ENCODE assay signal across 31 mouse cellular contexts in genomic region chr11:60146170-60146569, GRCm38 (mm10). TPM values are rescaled to one million over a fixed set of nuclear protein-coding genes. Genes with fewer than 3 reads are reported as not detected.
A peak's percentile ranks its signal among the peaks of the same experiment; 100 is the strongest.
DNase-seq lines count a peak whose midpoint lies in the region; ATAC-seq and TF ChIP-seq lines count a peak whose summit lies in the region.
"Had no signal": no experiment of that assay in that cellular context is flagged by ENCODE, and none has a peak within 500 bp of the region (broad histone marks: within the 10 kb centered on the region; RNA-seq: fewer than 3 reads in every experiment).

No protein-coding gene starts in this region.

- no peak overlapping the region for H3K4me2 ChIP-seq in heart, embryonic 15.5 days
- H3K4me2 ChIP-seq: hindbrain, embryonic 15.5 days; liver, embryonic 12.5 days; midbrain, embryonic 15.5 days had no signal

- H3K36me3 ChIP-seq in heart, embryonic 10.5 days = peaks cover 81% of the 10 kb centered on the region
- 0 out of 2 replicates have a peak, but pooled peaks cover 5% of the 10 kb centered on the region for H3K36me3 ChIP-seq in heart, embryonic 15.5 days
- H3K36me3 ChIP-seq: hindbrain, embryonic 15.5 days; midbrain, embryonic 15.5 days had no signal

- no peaks in the 10 kb centered on the region for H3K27me3 ChIP-seq in heart, embryonic 10.5 days (ENCODE audit: insufficient read depth, poor library complexity, severe bottlenecking)
- H3K27me3 ChIP-seq in heart, embryonic 15.5 days = no peaks in the 10 kb centered on the region
- H3K27me3 ChIP-seq: CH12.LX; hindbrain, embryonic 15.5 days; liver, embryonic 12.5 days; midbrain, embryonic 15.5 days had no signal

- no peaks in the 10 kb centered on the region for H3K9me3 ChIP-seq in heart, embryonic 10.5 days
- no peaks in the 10 kb centered on the region for H3K9me3 ChIP-seq in heart, embryonic 15.5 days (replicated peaks)
- H3K9me3 ChIP-seq: hindbrain, embryonic 10.5 days; hindbrain, embryonic 15.5 days; liver, embryonic 12.5 days; midbrain, embryonic 10.5 days; midbrain, embryonic 15.5 days had no signal

- no peak for TF ChIP-seq CTCF in gastrocnemius, adult 2 months (IDR thresholded peaks at IDR 0.05)

- H3K4me3 ChIP-seq in heart, embryonic 10.5 days = no peak overlapping the region
- H3K4me3 ChIP-seq in heart, embryonic 15.5 days = no peak overlapping the region
- H3K4me3 ChIP-seq in gastrocnemius, adult 2 months = no peak overlapping the region
- H3K4me3 ChIP-seq: hindbrain, embryonic 10.5 days; hindbrain, embryonic 15.5 days; liver, embryonic 12.5 days; midbrain, embryonic 10.5 days; midbrain, embryonic 15.5 days had no signal

- 0 out of 2 replicates have a peak overlapping the region, but pooled peaks have one; percentile 36 for H3K27ac ChIP-seq in heart, embryonic 10.5 days
- H3K27ac ChIP-seq in heart, embryonic 15.5 days = peak overlapping the region; percentile 6; the same call in 1 of the 2 replicates
- H3K27ac ChIP-seq in gastrocnemius, adult 2 months = no peak overlapping the region
- H3K27ac ChIP-seq: hindbrain, embryonic 10.5 days; hindbrain, embryonic 15.5 days; kidney, postnatal 0 days; liver, embryonic 12.5 days; midbrain, embryonic 10.5 days; midbrain, embryonic 15.5 days had no signal

- no peak for ATAC-seq in heart, embryonic 15.5 days (replicated peaks; ENCODE audit: insufficient number of reproducible peaks, insufficient read depth, low FRiP score, low read depth)
- ATAC-seq: forebrain, embryonic 14.5 days; inflammation-experienced regulatory T-cells, adult 6 months; liver, embryonic 12.5 days; liver, postnatal 0 days; midbrain, embryonic 15.5 days had no signal

- H3K9ac ChIP-seq in heart, embryonic 15.5 days = no peak overlapping the region
- H3K9ac ChIP-seq: hindbrain, embryonic 15.5 days; liver, embryonic 12.5 days; liver, postnatal 0 days; midbrain, embryonic 15.5 days had no signal

- peaks cover 79% of the 10 kb centered on the region for H3K4me1 ChIP-seq in heart, embryonic 10.5 days
- peaks cover 78% of the 10 kb centered on the region for H3K4me1 ChIP-seq in heart, embryonic 15.5 days (replicated peaks)

- intact Hi-C loops in gastrocnemius, adult 2 months (cut with DNase I) = no loop called here

- no peak for DNase-seq in heart, embryonic 10.5 days (ENCODE audit: low spot score)
- DNase-seq in heart, adult 11 months = no peak
- no peak for DNase-seq in heart, postnatal 4 days
- peak; percentile 33 for DNase-seq in urinary bladder, postnatal 14 days (ENCODE audit: low spot score)
- DNase-seq in urinary bladder, postnatal 4 days (ENCODE audit: low spot score in 2 of 2) = no peak
- peak; percentile 39 to 70 for DNase-seq in lung, postnatal 4 days
- no peak for DNase-seq in gastrocnemius, adult 2 months
- DNase-seq: adrenal gland, adult 8-10 months; cerebellum, adult 8-10 months; cerebellum, postnatal 36 days; gastrocnemius, postnatal 25 days; heart, adult 18-20 months; kidney, adult 8-10 months; kidney, postnatal 4 days; layer of hippocampus, postnatal 36 days; left cerebral cortex, postnatal 4 days; liver, postnatal 0 days; right cerebral cortex, adult 18-20 months; right cerebral cortex, postnatal 4 days; thymus, adult 2 months; thymus, postnatal 36 days had no signal

- 83% methylated on average over 4 of the region's 4 CpGs for WGBS in heart, embryonic 10.5 days
- 77% methylated on average over 4 of the region's 4 CpGs for WGBS in heart, embryonic 15.5 days

RNA-seq across cellular contexts. Expression of gene Rai1, which starts 41.4 kb away (rescaled TPM):
- polyA plus RNA-seq in heart, embryonic 10.5 days (2016; fragmentation: Nextera tagmentation; extraction: Ambion mirVana) = 21.2 and 32.5 TPM in 2 replicates
- 12.8 and 19.1 TPM in 2 replicates for polyA plus RNA-seq in heart, embryonic 15.5 days (2015; fragmentation: Nextera tagmentation; extraction: Ambion mirVana)
- total RNA-seq in heart, postnatal 4 days (2021) = 10 to 100 TPM; 50.6 to 58.0 TPM
- 10 to 100 TPM; 23.8 to 27.3 TPM for total RNA-seq in gastrocnemius, adult 2 months (2021)

Comparison
In these comparisons a context has a peak if more than half of its experiments do, and no peak if none do; other contexts are left out.
1. DNase-seq: peak in urinary bladder, postnatal 14 days (single experiment) and lung, postnatal 4 days (2 of 2); none in heart, embryonic 10.5 days (single experiment), heart, adult 11 months (single experiment), heart, postnatal 4 days (single experiment), urinary bladder, postnatal 4 days (0 of 2) and gastrocnemius, adult 2 months (single experiment).